Mouse (Mus musculus) olfactory bulb, adult 2 months (tissue): Measurements from ENCODE around the gene Trim68.

ENCODE experiments used
- CTCF ChIP-seq: fragments of 200-500 bp; IDR thresholded peaks from 2 replicates; pipeline ENCODE4 v1.5.1; 2012; ENCODE audit warnings: low read depth, mild to moderate bottlenecking, low read length, moderate library complexity; ENCODE audit not compliant: insufficient read depth
- POLR2A ChIP-seq: fragments of 200-500 bp; IDR thresholded peaks from 2 replicates; pipeline ENCODE4 v1.6.1; 2012; ENCODE audit warnings: mild to moderate bottlenecking, low read depth, low read length, moderate library complexity; ENCODE audit not compliant: insufficient read depth

- TF ChIP-seq POLR2A (no peak), CTCF (no peak)
These were observed 50.5 kb downstream of the Trim68 start for GRCm38 (mm10) chr7:102636665-102637064.
